Mouse (Mus musculus) liver, adult 2 months (tissue): ENCODE results near the gene Ucn3.

Experiments
- CTCF ChIP-seq: fragments of 200-500 bp; IDR thresholded peaks from 2 replicates; pipeline ENCODE4 v1.5.1; 2011; ENCODE audit warnings: low read depth, low read length, control low read depth
- POLR2A ChIP-seq: fragments of 200-500 bp; IDR thresholded peaks from 2 replicates; pipeline ENCODE4 v1.6.1; 2011; ENCODE audit warnings: low read length, control low read depth; ENCODE audit not compliant: insufficient read depth; ENCODE audit errors: extremely low read depth

- no peak for TF ChIP-seq CTCF
- no peak for TF ChIP-seq POLR2A
Observed at GRCm38 (mm10) chr13:3947267-3947666, 2.1 kb upstream of the Ucn3 start.
